Mouse (Mus musculus): ENCODE data around the gene Chmp4b. TPM values are rescaled to one million over a fixed set of nuclear protein-coding genes. Genes with fewer than 3 reads are reported as not detected.

Gene Chmp4b
- polyA plus RNA-seq, 1 experiment = 123 TPM

- Histone ChIP-seq H3K4me3 (ENCODE audit: insufficient read depth, poor library complexity, severe bottlenecking) (no peak overlapping the region), H3K79me2 (ENCODE audit: control insufficient read depth, insufficient read depth) (no peaks in the 10 kb centered on the region), H3K27me3 (ENCODE audit: control insufficient read depth, insufficient read depth, insufficient read length) (no peaks in the 10 kb centered on the region), H3K36me3 (ENCODE audit: control insufficient read depth, insufficient read depth) (no peaks in the 10 kb centered on the region), H3ac (ENCODE audit: control insufficient read depth, insufficient read length, low read depth) (no peak overlapping the region), H3K79me3 (ENCODE audit: low read depth) (no peaks in the 10 kb centered on the region)
- TF ChIP-seq CTCF (IDR thresholded peaks at IDR 0.05; ENCODE audit: control insufficient read depth, insufficient read depth, insufficient read length) = no peak
- TF ChIP-seq MYOG (IDR thresholded peaks at IDR 0.05; ENCODE audit: control insufficient read depth, extremely low read depth, insufficient read length) = no peak
- no peak for TF ChIP-seq MYOD1 (IDR thresholded peaks at IDR 0.05; ENCODE audit: control insufficient read depth, insufficient read length, low read depth)
- no peak for TF ChIP-seq USF1 (IDR thresholded peaks at IDR 0.05; ENCODE audit: low read depth)
- no peak for TF ChIP-seq MAX (IDR thresholded peaks at IDR 0.05)
- no peak for TF ChIP-seq FOSL1 (IDR thresholded peaks at IDR 0.05; ENCODE audit: insufficient read depth, low read length, poor library complexity, severe bottlenecking)
- TF ChIP-seq CEBPB (IDR thresholded peaks at IDR 0.05; ENCODE audit: low read depth) = no peak
Measured at GRCm38 (mm10) chr2:154734977-154735376, 83.5 kb downstream of the Chmp4b start.

- H3K27me3 ChIP-seq (ENCODE audit: control insufficient read depth, insufficient read depth, insufficient read length) = no peaks in the 10 kb centered on the region
- H3K79me2 ChIP-seq (ENCODE audit: control insufficient read depth, insufficient read depth) = no peaks in the 10 kb centered on the region
- H3K4me3 ChIP-seq (ENCODE audit: insufficient read depth, poor library complexity, severe bottlenecking) = no peak overlapping the region
- no peak overlapping the region for H3ac ChIP-seq (ENCODE audit: control insufficient read depth, insufficient read length, low read depth)
- no peaks in the 10 kb centered on the region for H3K79me3 ChIP-seq (ENCODE audit: low read depth)
- no peaks in the 10 kb centered on the region for H3K36me3 ChIP-seq (ENCODE audit: control insufficient read depth, insufficient read depth)
- no peak for TF ChIP-seq USF1 (IDR thresholded peaks at IDR 0.05; ENCODE audit: low read depth)
- TF ChIP-seq CTCF (IDR thresholded peaks at IDR 0.05; ENCODE audit: control insufficient read depth, insufficient read depth, insufficient read length) = no peak
- no peak for TF ChIP-seq MYOG (IDR thresholded peaks at IDR 0.05; ENCODE audit: control insufficient read depth, extremely low read depth, insufficient read length)
- no peak for TF ChIP-seq MYOD1 (IDR thresholded peaks at IDR 0.05; ENCODE audit: control insufficient read depth, insufficient read length, low read depth)
- TF ChIP-seq MAX (IDR thresholded peaks at IDR 0.05) = no peak
- no peak for TF ChIP-seq FOSL1 (IDR thresholded peaks at IDR 0.05; ENCODE audit: insufficient read depth, low read length, poor library complexity, severe bottlenecking)
- no peak for TF ChIP-seq CEBPB (IDR thresholded peaks at IDR 0.05; ENCODE audit: low read depth)
Measured at GRCm38 (mm10) chr2:154735416-154735815, 83.9 kb downstream of the Chmp4b start.

GRCm38 (mm10) chr2:154735986-154736385, 84.5 kb downstream of the Chmp4b start:
- H3ac ChIP-seq (ENCODE audit: control insufficient read depth, insufficient read length, low read depth) = no peak overlapping the region
- TF ChIP-seq FOSL1 (IDR thresholded peaks at IDR 0.05; ENCODE audit: insufficient read depth, low read length, poor library complexity, severe bottlenecking) (no peak), MAX (IDR thresholded peaks at IDR 0.05) (no peak), USF1 (IDR thresholded peaks at IDR 0.05; ENCODE audit: low read depth) (no peak), CEBPB (IDR thresholded peaks at IDR 0.05; ENCODE audit: low read depth) (no peak), MYOD1 (IDR thresholded peaks at IDR 0.05; ENCODE audit: control insufficient read depth, insufficient read length, low read depth) (no peak), CTCF (IDR thresholded peaks at IDR 0.05; ENCODE audit: control insufficient read depth, insufficient read depth, insufficient read length) (no peak), MYOG (IDR thresholded peaks at IDR 0.05; ENCODE audit: control insufficient read depth, extremely low read depth, insufficient read length) (no peak)
- H3K4me3 ChIP-seq (ENCODE audit: insufficient read depth, poor library complexity, severe bottlenecking) = no peak overlapping the region
- no peaks in the 10 kb centered on the region for H3K79me2 ChIP-seq (ENCODE audit: control insufficient read depth, insufficient read depth)
- H3K36me3 ChIP-seq (ENCODE audit: control insufficient read depth, insufficient read depth) = no peaks in the 10 kb centered on the region
- H3K79me3 ChIP-seq (ENCODE audit: low read depth) = no peaks in the 10 kb centered on the region
- H3K27me3 ChIP-seq (ENCODE audit: control insufficient read depth, insufficient read depth, insufficient read length) = no peaks in the 10 kb centered on the region

- Histone ChIP-seq H3K79me3 (ENCODE audit: low read depth) (no peaks in the 10 kb centered on the region), H3ac (ENCODE audit: control insufficient read depth, insufficient read length, low read depth) (no peak overlapping the region), H3K36me3 (ENCODE audit: control insufficient read depth, insufficient read depth) (no peaks in the 10 kb centered on the region), H3K27me3 (ENCODE audit: control insufficient read depth, insufficient read depth, insufficient read length) (no peaks in the 10 kb centered on the region), H3K79me2 (ENCODE audit: control insufficient read depth, insufficient read depth) (no peaks in the 10 kb centered on the region), H3K4me3 (ENCODE audit: insufficient read depth, poor library complexity, severe bottlenecking) (no peak overlapping the region)
- no peak for TF ChIP-seq USF1 (IDR thresholded peaks at IDR 0.05; ENCODE audit: low read depth)
Measured at GRCm38 (mm10) chr2:154738621-154739020, 87.1 kb downstream of the Chmp4b start.

GRCm38 (mm10) chr2:154742911-154743819, 91.7 kb downstream of the Chmp4b start:
- H3K79me2 ChIP-seq (ENCODE audit: control insufficient read depth, insufficient read depth) = no peaks in the 10 kb centered on the region
- H3K27me3 ChIP-seq (ENCODE audit: control insufficient read depth, insufficient read depth, insufficient read length) = no peaks in the 10 kb centered on the region
- no peaks in the 10 kb centered on the region for H3K79me3 ChIP-seq (ENCODE audit: low read depth)
- TF ChIP-seq MAX (IDR thresholded peaks at IDR 0.05) = no peak
- no peak for TF ChIP-seq USF1 (IDR thresholded peaks at IDR 0.05; ENCODE audit: low read depth)
- H3ac ChIP-seq (ENCODE audit: control insufficient read depth, insufficient read length, low read depth) = no peak overlapping the region
- H3K36me3 ChIP-seq (ENCODE audit: control insufficient read depth, insufficient read depth) = no peaks in the 10 kb centered on the region
- no peak overlapping the region for H3K4me3 ChIP-seq (ENCODE audit: insufficient read depth, poor library complexity, severe bottlenecking)

- H3ac ChIP-seq (ENCODE audit: control insufficient read depth, insufficient read length, low read depth) = no peak overlapping the region
- no peaks in the 10 kb centered on the region for H3K27me3 ChIP-seq (ENCODE audit: control insufficient read depth, insufficient read depth, insufficient read length)
- H3K79me3 ChIP-seq (ENCODE audit: low read depth) = no peaks in the 10 kb centered on the region
- no peak for TF ChIP-seq MYOG (IDR thresholded peaks at IDR 0.05; ENCODE audit: control insufficient read depth, extremely low read depth, insufficient read length)
- TF ChIP-seq MYOD1 (IDR thresholded peaks at IDR 0.05; ENCODE audit: control insufficient read depth, insufficient read length, low read depth) = no peak
- no peak for TF ChIP-seq FOSL1 (IDR thresholded peaks at IDR 0.05; ENCODE audit: insufficient read depth, low read length, poor library complexity, severe bottlenecking)
- TF ChIP-seq MAX (IDR thresholded peaks at IDR 0.05) = no peak
- no peak for TF ChIP-seq CTCF (IDR thresholded peaks at IDR 0.05; ENCODE audit: control insufficient read depth, insufficient read depth, insufficient read length)
- no peak for TF ChIP-seq CEBPB (IDR thresholded peaks at IDR 0.05; ENCODE audit: low read depth)
- TF ChIP-seq USF1 (IDR thresholded peaks at IDR 0.05; ENCODE audit: low read depth) = no peak
- H3K4me3 ChIP-seq (ENCODE audit: insufficient read depth, poor library complexity, severe bottlenecking) = no peak overlapping the region
- H3K79me2 ChIP-seq (ENCODE audit: control insufficient read depth, insufficient read depth) = no peaks in the 10 kb centered on the region
- no peaks in the 10 kb centered on the region for H3K36me3 ChIP-seq (ENCODE audit: control insufficient read depth, insufficient read depth)
Measured at GRCm38 (mm10) chr2:154743915-154744314, 92.4 kb downstream of the Chmp4b start.

Other genes with a start within 250 kb of the Chmp4b start
- 28.5 TPM for gene Snta1, start 243.6 kb upstream of the Chmp4b start, polyA plus RNA-seq (2012; fragmentation: generic; extraction: Trizol)
- 8.5 TPM for gene Cbfa2t2, start 215.2 kb upstream of the Chmp4b start, polyA plus RNA-seq (2012; fragmentation: generic; extraction: Trizol)
- 6.8 TPM for gene 1700003F12Rik, start 104.6 kb upstream of the Chmp4b start, polyA plus RNA-seq (2012; fragmentation: generic; extraction: Trizol)
- 0.33 TPM for gene Actl10, start 99.9 kb upstream of the Chmp4b start, polyA plus RNA-seq (2012; fragmentation: generic; extraction: Trizol)
- 0.46 TPM for gene Necab3, start 92.8 kb upstream of the Chmp4b start, polyA plus RNA-seq (2012; fragmentation: generic; extraction: Trizol)
- gene E2f1, start 81.8 kb upstream of the Chmp4b start, polyA plus RNA-seq (2012; fragmentation: generic; extraction: Trizol) = 33.3 TPM
- gene Pxmp4, start 48.0 kb upstream of the Chmp4b start, polyA plus RNA-seq (2012; fragmentation: generic; extraction: Trizol) = 6.4 TPM
- 2.6 TPM for gene Zfp341, start 38.4 kb upstream of the Chmp4b start, polyA plus RNA-seq (2012; fragmentation: generic; extraction: Trizol)
- 0.08 TPM for gene 4930519P11Rik, start 38.3 kb upstream of the Chmp4b start, polyA plus RNA-seq (2012; fragmentation: generic; extraction: Trizol)
- gene Gm14214, start 118.3 kb downstream of the Chmp4b start, polyA plus RNA-seq (2012; fragmentation: generic; extraction: Trizol) = not detected
- 358 TPM for gene Raly, start 139.4 kb downstream of the Chmp4b start, polyA plus RNA-seq (2012; fragmentation: generic; extraction: Trizol)
- not detected for gene a, start 139.7 kb downstream of the Chmp4b start, polyA plus RNA-seq (2012; fragmentation: generic; extraction: Trizol)
- gene Eif2s2, start 241.2 kb downstream of the Chmp4b start, polyA plus RNA-seq (2012; fragmentation: generic; extraction: Trizol) = 91.2 TPM

Data from C2C12 (cell line).